Mouse (Mus musculus) forebrain, embryonic 13.5 days (tissue): ENCODE measurements around the gene Hoxb9. TPM values are rescaled to one million over a fixed set of nuclear protein-coding genes. Genes with fewer than 3 reads are reported as not detected.

ENCODE experiments used
- ATAC-seq: fragments of 200-750 bp; cut with Nextera tagmentation; 2 replicates; pipeline ENCODE4 v1.8.0; 2017
- H3K27ac ChIP-seq: fragments of 300-500 bp; sonication (generic); 2 replicates; pipeline ENCODE4 v1.5.1; 2015; ENCODE audit warnings: inconsistent platforms, mild to moderate bottlenecking, moderate library complexity
- H3K27me3 ChIP-seq: fragments of 300-500 bp; sonication (generic); 2 replicates; pipeline ENCODE4 v1.6.1; 2015; ENCODE audit warnings: mild to moderate bottlenecking, inconsistent platforms
- H3K36me3 ChIP-seq: fragments of 300-500 bp; sonication (generic); 2 replicates; pipeline ENCODE4 v1.6.1; 2015; ENCODE audit warnings: mild to moderate bottlenecking, inconsistent platforms; ENCODE audit not compliant: poor library complexity, severe bottlenecking
- H3K4me1 ChIP-seq: fragments of 300-500 bp; sonication (generic); 2 replicates; pipeline ENCODE4 v1.6.1; 2015; ENCODE audit warnings: inconsistent platforms
- H3K4me2 ChIP-seq: fragments of 300-500 bp; sonication (generic); 2 replicates; pipeline ENCODE4 v1.6.1; 2015; ENCODE audit warnings: inconsistent platforms, mild to moderate bottlenecking, moderate library complexity
- H3K4me3 ChIP-seq: fragments of 300-500 bp; sonication (generic); 2 replicates; pipeline ENCODE4 v1.5.1; 2015; ENCODE audit warnings: mild to moderate bottlenecking, inconsistent platforms
- H3K9ac ChIP-seq: fragments of 300-500 bp; sonication (generic); 2 replicates; pipeline ENCODE4 v1.6.1; 2015; ENCODE audit warnings: mild to moderate bottlenecking, inconsistent platforms
- H3K9me3 ChIP-seq: fragments of 300-500 bp; sonication (generic); replicated peaks from 2 replicates; pipeline ENCODE4 v1.6.1; 2016; ENCODE audit warnings: inconsistent platforms
- WGBS: fragments of 180-500 bp; shearing (Covaris S2); methylation state at CpG from one replicate; pipeline ENCODE4 v1.1.7; 2015; 5-methylcytosine and 5-hydroxymethylcytosine counted together
- polyA plus RNA-seq: library from polyadenylated mRNA; unstranded; fragments of >200 nt; fragmentation: Nextera tagmentation; extraction: Ambion mirVana; gene quantifications from 2 replicates; pipeline ENCODE4 v1.2.1, GENCODE M21; 2015

Gene Hoxb9
- polyA plus RNA-seq, 1 experiment from 2014 or later: not detected

- Histone ChIP-seq H3K36me3 (no peaks in the 10 kb centered on the region), H3K27me3 (peaks cover 99% of the 10 kb centered on the region), H3K9ac (no peak overlapping the region), H3K4me1 (peaks cover 4% of the 10 kb centered on the region; the same call in 1 of the 2 replicates), H3K27ac (no peak overlapping the region), H3K9me3 (no peaks in the 10 kb centered on the region), H3K4me2 (no peak overlapping the region), H3K4me3 (no peak overlapping the region)
- WGBS: under 1% methylated on average over 43 of the region's 52 CpGs
- no peak for ATAC-seq
Measured at GRCm38 (mm10) chr11:96271541-96272011, 319 bp downstream of the Hoxb9 start.

GRCm38 (mm10) chr11:96272024-96272921 is 1.0 kb downstream of the Hoxb9 start:
- Histone ChIP-seq H3K27ac (no peak overlapping the region), H3K4me3 (no peak overlapping the region), H3K4me1 (peaks cover 4% of the 10 kb centered on the region; the same call in 1 of the 2 replicates), H3K27me3 (peaks cover 99% of the 10 kb centered on the region), H3K4me2 (peak overlapping the region; percentile 12; the same call in 1 of the 2 replicates), H3K9me3 (no peaks in the 10 kb centered on the region), H3K36me3 (no peaks in the 10 kb centered on the region), H3K9ac (no peak overlapping the region)
- under 1% methylated on average over 57 of the region's 58 CpGs for WGBS
- ATAC-seq: no peak

- Histone ChIP-seq H3K4me2 (no peak overlapping the region), H3K36me3 (no peaks in the 10 kb centered on the region), H3K27me3 (peaks cover 99% of the 10 kb centered on the region), H3K9me3 (no peaks in the 10 kb centered on the region), H3K9ac (no peak overlapping the region), H3K27ac (no peak overlapping the region), H3K4me1 (peaks cover 4% of the 10 kb centered on the region; the same call in 1 of the 2 replicates), H3K4me3 (no peak overlapping the region)
- 3% methylated on average over 10 of the region's 10 CpGs for WGBS
- ATAC-seq: no peak
Measured at GRCm38 (mm10) chr11:96274428-96274827, 3.2 kb downstream of the Hoxb9 start.

GRCm38 (mm10) chr11:96275896-96276295 is 4.6 kb downstream of the Hoxb9 start:
- H3K4me2 ChIP-seq: no peak overlapping the region
- H3K4me3 ChIP-seq: no peak overlapping the region
- 5% methylated on average over 4 of the region's 4 CpGs for WGBS
- H3K27me3 ChIP-seq: peaks cover 99% of the 10 kb centered on the region
- no peak overlapping the region for H3K9ac ChIP-seq
- peaks cover 4% of the 10 kb centered on the region; the same call in 1 of the 2 replicates for H3K4me1 ChIP-seq
- no peak for ATAC-seq
- H3K9me3 ChIP-seq: no peaks in the 10 kb centered on the region
- H3K27ac ChIP-seq: no peak overlapping the region
- H3K36me3 ChIP-seq: no peaks in the 10 kb centered on the region

GRCm38 (mm10) chr11:96277151-96278044 is 6.1 kb downstream of the Hoxb9 start:
- peaks cover 99% of the 10 kb centered on the region for H3K27me3 ChIP-seq
- no peak overlapping the region for H3K9ac ChIP-seq
- H3K4me3 ChIP-seq: no peak overlapping the region
- H3K27ac ChIP-seq: no peak overlapping the region
- 2% methylated on average over 35 of the region's 35 CpGs for WGBS
- H3K4me2 ChIP-seq: no peak overlapping the region
- no peaks in the 10 kb centered on the region for H3K36me3 ChIP-seq
- no peak for ATAC-seq
- peaks cover 2% of the 10 kb centered on the region; the same call in 1 of the 2 replicates for H3K4me1 ChIP-seq
- no peaks in the 10 kb centered on the region for H3K9me3 ChIP-seq

- H3K4me2 ChIP-seq: no peak overlapping the region
- H3K9me3 ChIP-seq: no peaks in the 10 kb centered on the region
- WGBS: 22% methylated on average over 14 of the region's 14 CpGs
- no peak overlapping the region for H3K9ac ChIP-seq
- no peaks in the 10 kb centered on the region for H3K4me1 ChIP-seq
- H3K4me3 ChIP-seq: no peak overlapping the region
- H3K27ac ChIP-seq: no peak overlapping the region
- peaks cover 99% of the 10 kb centered on the region for H3K27me3 ChIP-seq
- ATAC-seq: no peak
- no peaks in the 10 kb centered on the region for H3K36me3 ChIP-seq
Measured at GRCm38 (mm10) chr11:96278324-96278723, 7.1 kb downstream of the Hoxb9 start.

- Histone ChIP-seq H3K36me3 (no peaks in the 10 kb centered on the region), H3K4me3 (no peak overlapping the region), H3K9me3 (no peaks in the 10 kb centered on the region), H3K4me1 (no peaks in the 10 kb centered on the region), H3K27ac (no peak overlapping the region), H3K9ac (no peak overlapping the region), H3K27me3 (peaks cover 99% of the 10 kb centered on the region), H3K4me2 (no peak overlapping the region)
- WGBS: under 1% methylated on average over 9 of the region's 9 CpGs
- ATAC-seq: 0 out of 2 replicates have a peak, but pooled peaks have one; percentile 50
Measured at GRCm38 (mm10) chr11:96278773-96279172, 7.5 kb downstream of the Hoxb9 start.

GRCm38 (mm10) chr11:96279421-96280233 is 8.4 kb downstream of the Hoxb9 start:
- no peak overlapping the region for H3K9ac ChIP-seq
- 2% methylated on average over 31 of the region's 31 CpGs for WGBS
- no peaks in the 10 kb centered on the region for H3K36me3 ChIP-seq
- no peaks in the 10 kb centered on the region for H3K9me3 ChIP-seq
- peaks cover 99% of the 10 kb centered on the region for H3K27me3 ChIP-seq
- H3K4me2 ChIP-seq: no peak overlapping the region
- peaks cover 5% of the 10 kb centered on the region; the same call in 1 of the 2 replicates for H3K4me1 ChIP-seq
- no peak for ATAC-seq
- H3K27ac ChIP-seq: no peak overlapping the region
- no peak overlapping the region for H3K4me3 ChIP-seq

- peaks cover 5% of the 10 kb centered on the region; the same call in 1 of the 2 replicates for H3K4me1 ChIP-seq
- no peaks in the 10 kb centered on the region for H3K36me3 ChIP-seq
- 6% methylated on average over 8 of the region's 8 CpGs for WGBS
- H3K27me3 ChIP-seq: peaks cover 99% of the 10 kb centered on the region
- H3K27ac ChIP-seq: no peak overlapping the region
- no peak overlapping the region for H3K9ac ChIP-seq
- ATAC-seq: no peak
- H3K4me3 ChIP-seq: no peak overlapping the region
- H3K4me2 ChIP-seq: no peak overlapping the region
- H3K9me3 ChIP-seq: no peaks in the 10 kb centered on the region
Measured at GRCm38 (mm10) chr11:96280399-96281378, 9.4 kb downstream of the Hoxb9 start.

- peaks cover 99% of the 10 kb centered on the region for H3K27me3 ChIP-seq
- H3K36me3 ChIP-seq: no peaks in the 10 kb centered on the region
- ATAC-seq: no peak
- no peak overlapping the region for H3K4me3 ChIP-seq
- H3K9ac ChIP-seq: no peak overlapping the region
- H3K4me1 ChIP-seq: peaks cover 6% of the 10 kb centered on the region; the same call in 1 of the 2 replicates
- H3K27ac ChIP-seq: no peak overlapping the region
- H3K9me3 ChIP-seq: no peaks in the 10 kb centered on the region
- 5% methylated on average over 18 of the region's 18 CpGs for WGBS
- no peak overlapping the region for H3K4me2 ChIP-seq
Measured at GRCm38 (mm10) chr11:96281396-96281795, 10.1 kb downstream of the Hoxb9 start.
